Mouse (Mus musculus): ENCODE measurements at regions not wholly inside any gene's neighbourhood (a gene's known extent, or its start where the extent isn't known, plus 50 kb on each side); places are given as distances from the start of the nearest gene placed in this dataset.

- DNase-seq (ENCODE audit: extremely low spot score in 1 of 2, low spot score in 2 of 2): no peak
- H3K4me3 ChIP-seq: no peak overlapping the region
- no peak overlapping the region for H3K27ac ChIP-seq
- intact Hi-C loops (cut with DNase I): no loop called here
- no peak for TF ChIP-seq CTCF (IDR thresholded peaks at IDR 0.05)
Observed at GRCm38 (mm10) chr2:92756491-92756890, 157.0 kb downstream of the Chst1 start.

- Histone ChIP-seq H3K27ac (no peak overlapping the region), H3K4me3 (no peak overlapping the region)
- no peak for DNase-seq (ENCODE audit: extremely low spot score in 1 of 2, low spot score in 2 of 2)
- no peak for TF ChIP-seq CTCF (IDR thresholded peaks at IDR 0.05)
- intact Hi-C loops (cut with DNase I): no loop called here
Observed at GRCm38 (mm10) chr2:92758775-92759174, 156.1 kb upstream of the Syt13 start.

- Histone ChIP-seq H3K4me3 (no peak overlapping the region), H3K27ac (no peak overlapping the region)
- no peak for TF ChIP-seq CTCF (IDR thresholded peaks at IDR 0.05)
- no peak for DNase-seq (ENCODE audit: extremely low spot score in 1 of 2, low spot score in 2 of 2)
- intact Hi-C loops (cut with DNase I): no loop called here
Observed at GRCm38 (mm10) chr2:92763881-92764635, 150.8 kb upstream of the Syt13 start.

- intact Hi-C loops (cut with DNase I): no loop called here
- TF ChIP-seq CTCF (IDR thresholded peaks at IDR 0.05): no peak
- no peak overlapping the region for H3K27ac ChIP-seq
- H3K4me3 ChIP-seq: no peak overlapping the region
- DNase-seq (ENCODE audit: extremely low spot score in 1 of 2, low spot score in 2 of 2): no peak
Observed at GRCm38 (mm10) chr2:92767476-92768005, 147.4 kb upstream of the Syt13 start.

GRCm38 (mm10) chr2:92768088-92768487 lies 146.8 kb upstream of the Syt13 start:
- Histone ChIP-seq H3K4me3 (no peak overlapping the region), H3K27ac (no peak overlapping the region)
- DNase-seq (ENCODE audit: extremely low spot score in 1 of 2, low spot score in 2 of 2): no peak
- TF ChIP-seq CTCF (IDR thresholded peaks at IDR 0.05): no peak
- intact Hi-C loops (cut with DNase I): no loop called here

GRCm38 (mm10) chr2:92769061-92769460 lies 145.8 kb upstream of the Syt13 start:
- no peak for DNase-seq (ENCODE audit: extremely low spot score in 1 of 2, low spot score in 2 of 2)
- TF ChIP-seq CTCF (IDR thresholded peaks at IDR 0.05): no peak
- intact Hi-C loops (cut with DNase I): no loop called here
- Histone ChIP-seq H3K4me3 (no peak overlapping the region), H3K27ac (no peak overlapping the region)

- TF ChIP-seq CTCF (IDR thresholded peaks at IDR 0.05): no peak
- H3K4me3 ChIP-seq: no peak overlapping the region
- DNase-seq (ENCODE audit: extremely low spot score in 1 of 2, low spot score in 2 of 2): no peak
- no peak overlapping the region for H3K27ac ChIP-seq
- intact Hi-C loops (cut with DNase I): no loop called here
Observed at GRCm38 (mm10) chr2:92770098-92770497, 144.8 kb upstream of the Syt13 start.

- no peak for DNase-seq (ENCODE audit: extremely low spot score in 1 of 2, low spot score in 2 of 2)
- Histone ChIP-seq H3K27ac (no peak overlapping the region), H3K4me3 (no peak overlapping the region)
- intact Hi-C loops (cut with DNase I): no loop called here
- TF ChIP-seq CTCF (IDR thresholded peaks at IDR 0.05): no peak
Observed at GRCm38 (mm10) chr2:92772623-92773022, 142.3 kb upstream of the Syt13 start.

- DNase-seq (ENCODE audit: extremely low spot score in 1 of 2, low spot score in 2 of 2): no peak
- Histone ChIP-seq H3K27ac (no peak overlapping the region), H3K4me3 (no peak overlapping the region)
- intact Hi-C loops (cut with DNase I): no loop called here
- TF ChIP-seq CTCF (IDR thresholded peaks at IDR 0.05): no peak
Observed at GRCm38 (mm10) chr2:92776497-92776896, 138.4 kb upstream of the Syt13 start.

- TF ChIP-seq CTCF (IDR thresholded peaks at IDR 0.05): no peak
- Histone ChIP-seq H3K27ac (no peak overlapping the region), H3K4me3 (no peak overlapping the region)
- DNase-seq (ENCODE audit: extremely low spot score in 1 of 2, low spot score in 2 of 2): no peak
- intact Hi-C loops (cut with DNase I): no loop called here
Observed at GRCm38 (mm10) chr2:92779101-92779500, 135.8 kb upstream of the Syt13 start.

GRCm38 (mm10) chr2:92780021-92780420 lies 134.9 kb upstream of the Syt13 start:
- H3K4me3 ChIP-seq: no peak overlapping the region
- intact Hi-C loops (cut with DNase I): no loop called here
- TF ChIP-seq CTCF (IDR thresholded peaks at IDR 0.05): no peak
- H3K27ac ChIP-seq: no peak overlapping the region
- no peak for DNase-seq (ENCODE audit: extremely low spot score in 1 of 2, low spot score in 2 of 2)

GRCm38 (mm10) chr2:92781451-92781850 lies 133.4 kb upstream of the Syt13 start:
- DNase-seq (ENCODE audit: extremely low spot score in 1 of 2, low spot score in 2 of 2): no peak
- intact Hi-C loops (cut with DNase I): no loop called here
- no peak for TF ChIP-seq CTCF (IDR thresholded peaks at IDR 0.05)
- Histone ChIP-seq H3K4me3 (no peak overlapping the region), H3K27ac (no peak overlapping the region)

GRCm38 (mm10) chr2:92782621-92783020 lies 132.3 kb upstream of the Syt13 start:
- DNase-seq (ENCODE audit: extremely low spot score in 1 of 2, low spot score in 2 of 2): no peak
- intact Hi-C loops (cut with DNase I): no loop called here
- no peak overlapping the region for H3K27ac ChIP-seq
- no peak for TF ChIP-seq CTCF (IDR thresholded peaks at IDR 0.05)
- H3K4me3 ChIP-seq: no peak overlapping the region

All from left cerebral cortex, adult 2 months (tissue).